Mouse (Mus musculus) lung, embryonic 14.5 days (tissue): ENCODE measurements around the gene Dnph1. TPM values are rescaled to one million over a fixed set of nuclear protein-coding genes. Genes with fewer than 3 reads are reported as not detected.
A peak's percentile ranks its signal among the peaks of the same experiment; 100 is the strongest.

Experiments used
- ATAC-seq: fragments of 200-750 bp; cut with Nextera tagmentation; 2 replicates; pipeline ENCODE4 v1.8.0; 2017; ENCODE audit warnings: mild to moderate bottlenecking, moderate TSS enrichment, moderate library complexity; ENCODE audit not compliant: insufficient read depth
- DNase-seq: peaks from one replicate; pipeline ENCODE4 v3.0.0-alpha.2; 2015
- H3K27ac ChIP-seq: fragments of 300-500 bp; sonication (generic); 2 replicates; pipeline ENCODE4 v1.5.1; 2014; ENCODE audit warnings: low read depth, mild to moderate bottlenecking, moderate library complexity
- H3K27me3 ChIP-seq: fragments of 300-500 bp; sonication (generic); 2 replicates; pipeline ENCODE4 v1.6.1; 2014; ENCODE audit warnings: low read length, control low read depth; ENCODE audit not compliant: insufficient read depth
- H3K36me3 ChIP-seq: fragments of 300-500 bp; sonication (generic); 2 replicates; pipeline ENCODE4 v1.6.1; 2014; ENCODE audit warnings: control low read depth; ENCODE audit not compliant: insufficient read depth
- H3K4me1 ChIP-seq: fragments of 300-500 bp; sonication (generic); 2 replicates; pipeline ENCODE4 v1.6.1; 2014; ENCODE audit warnings: antibody characterized with exemption, control low read depth; ENCODE audit not compliant: insufficient read depth
- H3K4me2 ChIP-seq: fragments of 300-500 bp; sonication (generic); 2 replicates; pipeline ENCODE4 v1.6.1; 2014; ENCODE audit warnings: mild to moderate bottlenecking
- H3K4me3 ChIP-seq: fragments of 300-500 bp; sonication (generic); 2 replicates; pipeline ENCODE4 v1.5.1; 2014; ENCODE audit warnings: low read depth, low read length
- H3K9ac ChIP-seq: fragments of 300-500 bp; sonication (generic); 2 replicates; pipeline ENCODE4 v1.6.1; 2014
- H3K9me3 ChIP-seq: fragments of 300-500 bp; sonication (generic); 2 replicates; pipeline ENCODE4 v1.6.1; 2016; ENCODE audit warnings: low read depth, low read length, control low read depth
- CTCF ChIP-seq: IDR thresholded peaks from 2 replicates; pipeline ENCODE4 v1.5.1; 2016; ENCODE audit warnings: antibody characterized with exemption, low read depth
- WGBS: fragments of 180-500 bp; shearing (Covaris S2); extraction: QIAGEN DNeasy Blood & Tissue Kit; methylation state at CpG from one replicate; pipeline ENCODE4 v1.1.7; 2014; 5-methylcytosine and 5-hydroxymethylcytosine counted together
- polyA plus RNA-seq: library from polyadenylated mRNA; unstranded; fragments of >200 nt; fragmentation: Nextera tagmentation; extraction: Ambion mirVana; gene quantifications from 2 replicates; pipeline ENCODE4 v1.2.1, GENCODE M21; 2014

Dnph1 gene
- polyA plus RNA-seq, 1 experiment from 2014 or later = 60.8 TPM

DNA sequence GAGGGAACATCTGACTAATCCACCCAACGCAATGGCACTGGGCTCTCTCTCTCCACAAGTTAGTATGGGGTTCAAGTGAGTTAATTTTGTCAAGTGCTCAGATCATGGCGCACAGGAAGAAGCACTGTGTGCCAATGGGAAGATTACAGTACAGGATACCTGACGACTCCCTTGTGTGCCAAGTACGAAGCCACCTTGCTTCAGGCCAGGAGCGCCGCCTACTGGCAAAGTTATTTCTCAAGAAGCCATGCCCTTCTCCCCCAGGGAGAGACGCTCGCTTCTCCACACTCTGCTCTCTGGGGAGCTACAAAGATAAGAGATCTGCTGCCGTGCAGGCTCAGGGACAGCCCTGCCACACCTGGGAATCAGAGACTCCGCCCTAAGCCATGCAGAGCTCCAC, 38.7 kb upstream of the Dnph1 start:
- H3K27ac ChIP-seq = no peak overlapping the region
- DNase-seq = peak; percentile 69
- no peaks in the 10 kb centered on the region for H3K9me3 ChIP-seq
- 12% methylated on average over 10 of the region's 10 CpGs for WGBS
- H3K9ac ChIP-seq = no peak overlapping the region
- no peaks in the 10 kb centered on the region for H3K36me3 ChIP-seq
- H3K4me1 ChIP-seq = peaks cover 7% of the 10 kb centered on the region; the same call in 1 of the 2 replicates
- H3K4me3 ChIP-seq = no peak overlapping the region
- H3K4me2 ChIP-seq = no peak overlapping the region
- TF ChIP-seq CTCF = peak; percentile 64
- no peak for ATAC-seq
- H3K27me3 ChIP-seq = peaks cover 84% of the 10 kb centered on the region

DNA sequence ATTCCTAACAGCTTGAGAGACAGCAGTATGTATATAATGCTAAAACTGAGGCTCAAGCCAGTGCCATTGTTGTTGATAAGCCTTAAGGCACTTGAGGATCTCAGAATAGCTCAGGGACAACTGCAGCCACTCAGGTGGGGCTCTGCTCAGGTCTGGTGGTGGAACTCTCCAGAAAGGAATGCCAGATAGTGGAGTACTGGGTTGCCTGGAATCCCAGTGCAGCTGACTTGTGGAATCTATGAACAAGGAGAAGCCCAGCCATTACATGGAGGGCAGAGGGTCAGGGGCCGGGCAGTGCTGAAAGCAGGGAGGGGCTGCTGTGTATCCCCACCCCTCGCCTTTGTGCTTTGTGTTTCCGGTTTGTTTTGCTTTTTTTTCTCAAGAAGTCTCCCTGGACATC, 38.1 kb upstream of the Dnph1 start:
- no peak overlapping the region for H3K4me3 ChIP-seq
- no peak overlapping the region for H3K4me2 ChIP-seq
- TF ChIP-seq CTCF = no peak
- no peak overlapping the region for H3K27ac ChIP-seq
- no peaks in the 10 kb centered on the region for H3K36me3 ChIP-seq
- WGBS = 24% methylated on average over 3 of the region's 3 CpGs
- peaks cover 78% of the 10 kb centered on the region for H3K27me3 ChIP-seq
- peaks cover 7% of the 10 kb centered on the region; the same call in 1 of the 2 replicates for H3K4me1 ChIP-seq
- ATAC-seq = no peak
- H3K9me3 ChIP-seq = no peaks in the 10 kb centered on the region
- H3K9ac ChIP-seq = no peak overlapping the region
- no peak for DNase-seq

DNA sequence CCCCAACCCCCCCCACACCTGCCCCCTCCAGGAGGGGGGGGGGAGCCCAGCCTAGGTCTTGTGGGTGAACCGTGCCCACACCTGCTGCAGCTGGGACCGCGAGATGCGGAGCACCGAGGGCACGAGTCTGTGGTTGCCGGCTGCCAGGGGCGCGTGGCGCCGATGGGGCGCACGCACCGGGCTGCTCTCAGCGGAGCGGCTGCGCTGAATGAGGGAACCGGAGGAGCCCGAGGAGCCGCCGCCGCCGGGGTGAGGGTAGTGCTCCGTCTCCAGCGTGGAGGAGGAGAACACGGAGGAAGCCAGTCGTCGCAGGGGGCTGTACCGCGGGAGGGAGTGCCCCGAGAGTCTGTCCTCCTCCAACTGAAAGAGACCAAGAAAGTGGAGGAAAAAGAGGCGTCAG, 35.8 kb upstream of the Dnph1 start:
- H3K4me3 ChIP-seq = peak overlapping the region; percentile 30
- H3K27ac ChIP-seq = no peak overlapping the region
- H3K4me1 ChIP-seq = no peaks in the 10 kb centered on the region
- WGBS = under 1% methylated on average over 32 of the region's 32 CpGs
- no peak for TF ChIP-seq CTCF
- DNase-seq (peak; percentile 28), ATAC-seq (peak; percentile 32; the same call in 1 of the 2 replicates)
- peak overlapping the region; percentile 39 for H3K9ac ChIP-seq
- H3K36me3 ChIP-seq = no peaks in the 10 kb centered on the region
- peak overlapping the region; percentile 59 for H3K4me2 ChIP-seq
- H3K9me3 ChIP-seq = no peaks in the 10 kb centered on the region
- H3K27me3 ChIP-seq = peaks cover 56% of the 10 kb centered on the region

GRCm38 (mm10) chr17:46461347-46461746, 35.2 kb upstream of the Dnph1 start:
- TF ChIP-seq CTCF = peak; percentile 28
- Histone ChIP-seq H3K4me3 (peak overlapping the region; percentile 30), H3K27me3 (peaks cover 49% of the 10 kb centered on the region), H3K9ac (no peak overlapping the region), H3K36me3 (no peaks in the 10 kb centered on the region), H3K4me2 (peak overlapping the region; percentile 59), H3K4me1 (no peaks in the 10 kb centered on the region), H3K9me3 (no peaks in the 10 kb centered on the region), H3K27ac (no peak overlapping the region)
- no peak for ATAC-seq
- WGBS = 5% methylated on average over 8 of the region's 8 CpGs
- DNase-seq = peak; percentile 49

- peaks cover 42% of the 10 kb centered on the region for H3K27me3 ChIP-seq
- WGBS = 68% methylated on average over 5 of the region's 5 CpGs
- TF ChIP-seq CTCF = no peak
- no peak overlapping the region for H3K27ac ChIP-seq
- H3K4me1 ChIP-seq = no peaks in the 10 kb centered on the region
- no peak overlapping the region for H3K9ac ChIP-seq
- ATAC-seq = no peak
- H3K4me2 ChIP-seq = no peak overlapping the region
- no peak overlapping the region for H3K4me3 ChIP-seq
- H3K36me3 ChIP-seq = no peaks in the 10 kb centered on the region
- no peaks in the 10 kb centered on the region for H3K9me3 ChIP-seq
- no peak for DNase-seq
Measured at GRCm38 (mm10) chr17:46462226-46462625, 34.3 kb upstream of the Dnph1 start.

- Histone ChIP-seq H3K9ac (no peak overlapping the region), H3K27ac (no peak overlapping the region), H3K27me3 (no peaks in the 10 kb centered on the region), H3K4me3 (no peak overlapping the region), H3K9me3 (no peaks in the 10 kb centered on the region), H3K36me3 (no peaks in the 10 kb centered on the region), H3K4me2 (no peak overlapping the region), H3K4me1 (no peaks in the 10 kb centered on the region)
- 57% methylated on average over 9 of the region's 9 CpGs for WGBS
- DNase-seq (peak; percentile 21), ATAC-seq (0 out of 2 replicates have a peak, but pooled peaks have one; percentile 18)
- TF ChIP-seq CTCF = no peak
Measured at GRCm38 (mm10) chr17:46467830-46468229, 28.7 kb upstream of the Dnph1 start.

DNA sequence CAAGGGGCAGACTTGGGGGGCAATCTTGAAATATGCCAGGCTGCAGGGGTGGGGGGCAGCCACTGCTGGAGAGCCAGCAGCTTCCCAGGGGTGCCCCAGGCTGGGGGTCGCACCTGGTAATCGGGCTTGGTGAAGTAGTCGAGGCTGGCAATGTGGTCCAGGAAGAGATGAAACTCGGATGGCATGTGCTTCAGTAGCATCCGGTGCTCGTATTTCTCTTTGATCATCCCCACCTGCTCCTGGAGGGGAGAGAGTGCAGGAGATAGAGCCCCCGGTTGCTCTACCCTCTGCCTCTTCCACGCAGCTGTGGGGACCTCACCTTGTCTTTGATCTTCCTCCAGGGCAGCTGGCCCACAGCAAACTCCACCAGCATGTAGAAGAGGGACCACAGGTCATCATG, 19.9 kb upstream of the Dnph1 start:
- ATAC-seq = no peak
- Histone ChIP-seq H3K9ac (no peak overlapping the region), H3K4me1 (no peaks in the 10 kb centered on the region), H3K27ac (no peak overlapping the region), H3K27me3 (no peaks in the 10 kb centered on the region; the same call in 1 of the 2 replicates), H3K9me3 (no peaks in the 10 kb centered on the region), H3K36me3 (no peaks in the 10 kb centered on the region), H3K4me3 (no peak overlapping the region), H3K4me2 (no peak overlapping the region)
- TF ChIP-seq CTCF = no peak
- 52% methylated on average over 8 of the region's 8 CpGs for WGBS
- DNase-seq = no peak

GRCm38 (mm10) chr17:46477286-46477685, 19.2 kb upstream of the Dnph1 start:
- WGBS = 77% methylated on average over 15 of the region's 15 CpGs
- no peak for TF ChIP-seq CTCF
- ATAC-seq = no peak

More at GRCm38 (mm10) chr17:46477286-46477685, 19.2 kb upstream of the Dnph1 start:
- H3K4me1 ChIP-seq = no peaks in the 10 kb centered on the region
- H3K4me3 ChIP-seq = no peak overlapping the region
- no peak for DNase-seq
- H3K4me2 ChIP-seq = no peak overlapping the region
- H3K36me3 ChIP-seq = no peaks in the 10 kb centered on the region
- H3K27me3 ChIP-seq = no peaks in the 10 kb centered on the region; the same call in 1 of the 2 replicates
- H3K27ac ChIP-seq = no peak overlapping the region
- H3K9ac ChIP-seq = no peak overlapping the region
- H3K9me3 ChIP-seq = no peaks in the 10 kb centered on the region
